Mouse (Mus musculus): ENCODE data around the gene Gm20458. TPM values are rescaled to one million over a fixed set of nuclear protein-coding genes. Genes with fewer than 3 reads are reported as not detected.

Gene Gm20458
- polyA plus RNA-seq, 1 experiment, result 27.8 TPM

GRCm38 (mm10) chr2:164426121-164426520 lies 34.6 kb upstream of the Gm20458 start:
- no peak overlapping the region for H3K4me3 ChIP-seq (ENCODE audit: control insufficient read depth, insufficient read depth, low read length)
- H3K36me3 ChIP-seq (ENCODE audit: control insufficient read depth, insufficient read depth, low read length), result no peaks in the 10 kb centered on the region
- no peaks in the 10 kb centered on the region for H3K27me3 ChIP-seq (ENCODE audit: control insufficient read depth, insufficient read depth, low read length)
- WGBS, result 72% methylated on average over 12 of the region's 12 CpGs
- H3K27ac ChIP-seq (ENCODE audit: control insufficient read depth, insufficient read depth, low read length), result no peak overlapping the region
- no peak for TF ChIP-seq CTCF (IDR thresholded peaks at IDR 0.05; ENCODE audit: borderline replicate concordance, control insufficient read depth, extremely low read depth, insufficient read depth, low read length, poor library complexity)
- TF ChIP-seq POLR2A (IDR thresholded peaks at IDR 0.05; ENCODE audit: control insufficient read depth, extremely low read depth, insufficient read depth, low read length, poor library complexity), result no peak
- no peak for DNase-seq
- H3K4me1 ChIP-seq (replicated peaks; ENCODE audit: control insufficient read depth, insufficient read depth, low read length), result peaks cover 31% of the 10 kb centered on the region

DNA sequence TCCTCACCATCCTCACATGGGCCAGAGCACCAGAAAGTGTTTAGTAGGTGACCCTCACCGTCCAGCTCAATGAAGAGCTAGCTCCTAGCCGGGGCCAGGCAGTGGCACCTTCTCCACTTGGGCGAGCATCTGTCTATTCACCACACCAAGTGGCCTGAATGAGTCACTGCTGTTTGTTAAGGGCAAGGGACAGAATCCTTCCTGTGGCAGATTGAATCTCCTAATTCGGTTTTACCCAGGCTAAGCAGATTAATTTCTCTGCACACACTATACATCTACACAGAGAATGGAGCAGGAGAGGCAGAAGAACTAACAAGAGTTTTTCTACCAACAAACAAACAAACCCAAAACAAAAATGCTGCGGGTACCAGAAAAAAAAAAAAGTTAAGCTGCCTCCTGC lies 33.8 kb upstream of the Gm20458 start:
- peaks cover 25% of the 10 kb centered on the region for H3K4me1 ChIP-seq (replicated peaks; ENCODE audit: control insufficient read depth, insufficient read depth, low read length)
- H3K4me3 ChIP-seq (ENCODE audit: control insufficient read depth, insufficient read depth, low read length), result no peak overlapping the region
- H3K36me3 ChIP-seq (ENCODE audit: control insufficient read depth, insufficient read depth, low read length), result no peaks in the 10 kb centered on the region
- DNase-seq, result no peak
- 90% methylated on average over 5 of the region's 5 CpGs for WGBS
- no peaks in the 10 kb centered on the region for H3K27me3 ChIP-seq (ENCODE audit: control insufficient read depth, insufficient read depth, low read length)
- TF ChIP-seq POLR2A (IDR thresholded peaks at IDR 0.05; ENCODE audit: control insufficient read depth, extremely low read depth, insufficient read depth, low read length, poor library complexity) (no peak), CTCF (IDR thresholded peaks at IDR 0.05; ENCODE audit: borderline replicate concordance, control insufficient read depth, extremely low read depth, insufficient read depth, low read length, poor library complexity) (no peak)
- no peak overlapping the region for H3K27ac ChIP-seq (ENCODE audit: control insufficient read depth, insufficient read depth, low read length)

DNA sequence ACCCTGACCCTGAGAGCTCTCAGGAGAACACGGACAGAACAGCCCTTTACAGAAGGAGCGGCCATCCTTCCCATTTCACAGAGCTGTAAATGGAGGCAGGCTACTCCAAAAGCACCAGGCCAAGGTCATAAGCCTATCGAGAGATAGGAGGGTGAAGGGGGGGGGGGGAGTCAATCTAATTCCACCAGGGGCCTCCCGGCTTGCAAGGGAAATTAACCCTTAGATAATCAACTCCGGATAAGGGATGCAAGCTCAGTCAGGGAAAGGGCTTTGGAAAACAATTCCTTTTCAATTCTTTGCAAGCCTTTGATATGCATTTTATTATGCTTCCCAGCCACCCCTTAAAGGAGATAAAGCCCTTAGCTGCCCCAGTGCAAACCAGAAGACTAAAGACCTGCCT lies 32.3 kb upstream of the Gm20458 start:
- DNase-seq, result no peak
- Histone ChIP-seq H3K4me1 (replicated peaks; ENCODE audit: control insufficient read depth, insufficient read depth, low read length) (peaks cover 12% of the 10 kb centered on the region), H3K4me3 (ENCODE audit: control insufficient read depth, insufficient read depth, low read length) (no peak overlapping the region), H3K27ac (ENCODE audit: control insufficient read depth, insufficient read depth, low read length) (no peak overlapping the region), H3K36me3 (ENCODE audit: control insufficient read depth, insufficient read depth, low read length) (no peaks in the 10 kb centered on the region), H3K27me3 (ENCODE audit: control insufficient read depth, insufficient read depth, low read length) (no peaks in the 10 kb centered on the region)
- WGBS, result 91% methylated on average over 5 of the region's 5 CpGs
- TF ChIP-seq CTCF (IDR thresholded peaks at IDR 0.05; ENCODE audit: borderline replicate concordance, control insufficient read depth, extremely low read depth, insufficient read depth, low read length, poor library complexity), result no peak
- no peak for TF ChIP-seq POLR2A (IDR thresholded peaks at IDR 0.05; ENCODE audit: control insufficient read depth, extremely low read depth, insufficient read depth, low read length, poor library complexity)

DNA sequence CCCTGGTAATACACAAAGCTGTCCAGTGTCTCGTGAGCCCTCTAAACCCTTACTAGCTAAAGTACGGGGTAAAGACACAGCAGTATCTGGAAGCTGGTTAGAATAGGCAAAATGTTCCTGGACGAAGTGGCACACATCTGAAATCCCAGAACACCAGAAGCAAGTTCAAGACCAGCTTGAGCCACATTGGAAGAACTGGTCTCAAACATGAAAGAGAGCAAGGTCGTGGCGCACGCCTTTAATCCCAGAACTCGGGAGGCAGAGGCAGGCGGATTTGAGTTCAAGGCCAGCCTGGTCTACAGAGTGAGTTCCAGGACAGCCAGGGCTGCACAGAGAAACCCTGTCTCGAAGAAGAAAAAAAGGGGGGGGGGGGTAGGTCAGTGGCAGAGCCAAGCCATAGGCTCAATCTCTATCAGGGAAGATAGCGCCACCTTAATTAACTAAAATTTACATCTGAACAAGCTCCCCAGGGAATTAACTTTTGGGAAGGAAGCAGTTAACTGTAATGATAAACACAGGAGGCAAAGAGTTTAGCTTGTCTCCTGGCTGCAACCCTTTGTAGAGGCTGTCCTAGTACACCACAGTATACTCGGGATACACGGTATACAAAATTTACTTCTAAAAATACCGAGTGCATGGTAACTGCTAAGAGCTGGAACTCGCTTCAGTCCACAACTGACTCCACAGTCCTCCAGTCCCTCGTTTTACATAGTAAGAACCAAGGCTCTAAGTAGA lies 30.7 kb upstream of the Gm20458 start:
- WGBS, result 87% methylated on average over 15 of the region's 15 CpGs
- Histone ChIP-seq H3K4me1 (replicated peaks; ENCODE audit: control insufficient read depth, insufficient read depth, low read length) (0 out of 2 replicates have a peak, but pooled peaks cover 2% of the 10 kb centered on the region), H3K27ac (ENCODE audit: control insufficient read depth, insufficient read depth, low read length) (no peak overlapping the region), H3K4me3 (ENCODE audit: control insufficient read depth, insufficient read depth, low read length) (no peak overlapping the region), H3K27me3 (ENCODE audit: control insufficient read depth, insufficient read depth, low read length) (no peaks in the 10 kb centered on the region), H3K36me3 (ENCODE audit: control insufficient read depth, insufficient read depth, low read length) (no peaks in the 10 kb centered on the region)
- DNase-seq, result no peak
- TF ChIP-seq CTCF (IDR thresholded peaks at IDR 0.05; ENCODE audit: borderline replicate concordance, control insufficient read depth, extremely low read depth, insufficient read depth, low read length, poor library complexity) (no peak), POLR2A (IDR thresholded peaks at IDR 0.05; ENCODE audit: control insufficient read depth, extremely low read depth, insufficient read depth, low read length, poor library complexity) (no peak)

GRCm38 (mm10) chr2:164430697-164431096 lies 30.1 kb upstream of the Gm20458 start:
- WGBS, result 54% methylated on average over 7 of the region's 7 CpGs
- no peak overlapping the region for H3K4me3 ChIP-seq (ENCODE audit: control insufficient read depth, insufficient read depth, low read length)
- H3K36me3 ChIP-seq (ENCODE audit: control insufficient read depth, insufficient read depth, low read length), result no peaks in the 10 kb centered on the region
- DNase-seq, result no peak
- peaks cover 4% of the 10 kb centered on the region; the same call in 1 of the 2 replicates for H3K4me1 ChIP-seq (replicated peaks; ENCODE audit: control insufficient read depth, insufficient read depth, low read length)
- TF ChIP-seq CTCF (IDR thresholded peaks at IDR 0.05; ENCODE audit: borderline replicate concordance, control insufficient read depth, extremely low read depth, insufficient read depth, low read length, poor library complexity) (no peak), POLR2A (IDR thresholded peaks at IDR 0.05; ENCODE audit: control insufficient read depth, extremely low read depth, insufficient read depth, low read length, poor library complexity) (no peak)
- H3K27me3 ChIP-seq (ENCODE audit: control insufficient read depth, insufficient read depth, low read length), result no peaks in the 10 kb centered on the region
- no peak overlapping the region for H3K27ac ChIP-seq (ENCODE audit: control insufficient read depth, insufficient read depth, low read length)

GRCm38 (mm10) chr2:164431676-164432465 lies 28.9 kb upstream of the Gm20458 start:
- TF ChIP-seq POLR2A (IDR thresholded peaks at IDR 0.05; ENCODE audit: control insufficient read depth, extremely low read depth, insufficient read depth, low read length, poor library complexity) (no peak), CTCF (IDR thresholded peaks at IDR 0.05; ENCODE audit: borderline replicate concordance, control insufficient read depth, extremely low read depth, insufficient read depth, low read length, poor library complexity) (no peak)
- H3K4me1 ChIP-seq (replicated peaks; ENCODE audit: control insufficient read depth, insufficient read depth, low read length), result peaks cover 7% of the 10 kb centered on the region; the same call in 1 of the 2 replicates
- no peak overlapping the region for H3K4me3 ChIP-seq (ENCODE audit: control insufficient read depth, insufficient read depth, low read length)
- H3K27me3 ChIP-seq (ENCODE audit: control insufficient read depth, insufficient read depth, low read length), result no peaks in the 10 kb centered on the region
- H3K36me3 ChIP-seq (ENCODE audit: control insufficient read depth, insufficient read depth, low read length), result no peaks in the 10 kb centered on the region
- 91% methylated on average over 9 of the region's 9 CpGs for WGBS
- no peak overlapping the region for H3K27ac ChIP-seq (ENCODE audit: control insufficient read depth, insufficient read depth, low read length)
- no peak for DNase-seq

Data from thymus, adult 2 months (tissue).